Comparison of ENCODE assay signal across 8 mouse cellular contexts in genomic region chr5:35670412-35670801, GRCm38 (mm10). TPM values are rescaled to one million over a fixed set of nuclear protein-coding genes. Genes with fewer than 3 reads are reported as not detected.
DNase-seq lines count a peak whose midpoint lies in the region; ATAC-seq lines count a peak whose summit lies in the region.

No protein-coding gene starts in this region.

- ATAC-seq in kidney, embryonic 16.5 days (ENCODE audit: low FRiP score, low TSS enrichment) = peak; percentile 17; the same call in 1 of the 2 replicates
- ATAC-seq in common myeloid progenitor, adult 5-6 weeks (replicated peaks; ENCODE audit: low read depth, poor library complexity, severe bottlenecking) = peak; percentile 57
- ATAC-seq in intestine, embryonic 14.5 days (replicated peaks; ENCODE audit: low FRiP score, low TSS enrichment, low read depth) = no peak

- H3K4me3 ChIP-seq in kidney, embryonic 16.5 days (ENCODE audit: low read length) = no peak overlapping the region
- no peak overlapping the region for H3K4me3 ChIP-seq in intestine, embryonic 14.5 days (ENCODE audit: low read depth, low read length)

- H3K27ac ChIP-seq in kidney, embryonic 16.5 days (ENCODE audit: low read length) = peak overlapping the region; percentile 72
- H3K27ac ChIP-seq in intestine, embryonic 14.5 days (ENCODE audit: low read depth) = peak overlapping the region; percentile 57; the same call in 1 of the 2 replicates

- peaks cover 44% of the 10 kb centered on the region for H3K4me1 ChIP-seq in kidney, embryonic 16.5 days (ENCODE audit: insufficient read depth, low read length)
- peaks cover 44% of the 10 kb centered on the region for H3K4me1 ChIP-seq in intestine, embryonic 14.5 days (replicated peaks; ENCODE audit: control insufficient read depth, insufficient read depth, low read length)

- no peaks in the 10 kb centered on the region for H3K36me3 ChIP-seq in kidney, embryonic 16.5 days (ENCODE audit: insufficient read depth, low read length)
- no peaks in the 10 kb centered on the region for H3K36me3 ChIP-seq in intestine, embryonic 14.5 days (ENCODE audit: control insufficient read depth, insufficient read depth, low read length)

- no peak overlapping the region for H3K4me2 ChIP-seq in kidney, embryonic 16.5 days (replicated peaks; ENCODE audit: low read depth, low read length)
- H3K4me2 ChIP-seq in intestine, embryonic 14.5 days (ENCODE audit: low read length) = no peak overlapping the region

- peak overlapping the region; percentile 1; the same call in 1 of the 2 replicates for H3K9ac ChIP-seq in kidney, embryonic 16.5 days (replicated peaks; ENCODE audit: low read length)
- H3K9ac ChIP-seq in intestine, embryonic 14.5 days (ENCODE audit: low read length) = no peak overlapping the region

- no peaks in the 10 kb centered on the region for H3K9me3 ChIP-seq in kidney, embryonic 16.5 days (ENCODE audit: low read length)
- H3K9me3 ChIP-seq in intestine, embryonic 14.5 days (ENCODE audit: control insufficient read depth, low read length) = no peaks in the 10 kb centered on the region

- no peak for DNase-seq in kidney, adult 18-20 months
- no peak for DNase-seq in intestine, embryonic 14.5 days (ENCODE audit: low spot score)
- DNase-seq in lung, postnatal 36 days = peak; percentile 76
- DNase-seq in ovary, postnatal 10 days (ENCODE audit: low spot score) = no peak
- no peak for DNase-seq in urinary bladder, adult 2 months (ENCODE audit: low spot score)
- DNase-seq in yolk sac, embryonic 10.5 days (ENCODE audit: low spot score) = no peak

- no peaks in the 10 kb centered on the region for H3K27me3 ChIP-seq in kidney, embryonic 16.5 days (ENCODE audit: insufficient read depth, low read length)
- H3K27me3 ChIP-seq in intestine, embryonic 14.5 days (replicated peaks; ENCODE audit: control insufficient read depth, insufficient read depth, low read length) = no peaks in the 10 kb centered on the region

- WGBS in kidney, embryonic 16.5 days = 34% methylated on average over 6 of the region's 6 CpGs
- WGBS in intestine, embryonic 14.5 days = 44% methylated on average over 6 of the region's 6 CpGs

RNA-seq across cellular contexts. Expression of gene Htra3, which starts 9.2 kb away (rescaled TPM):
- 16.9 and 18.4 TPM in 2 replicates for polyA plus RNA-seq in kidney, embryonic 16.5 days (2015; fragmentation: Nextera tagmentation; extraction: Ambion mirVana)
- not detected in 2 replicates for total RNA-seq in common myeloid progenitor, adult 5-6 weeks (2017)
- polyA plus RNA-seq in intestine, embryonic 14.5 days (2014; fragmentation: Nextera tagmentation; extraction: Ambion mirVana) = 39.1 and 47.9 TPM in 2 replicates
- 90.2 and 126 TPM in 2 replicates for polyA plus RNA-seq in urinary bladder, adult 2 months (2012; rRNA removed)
